Mouse (Mus musculus): ENCODE data around the gene Inpp5d.

Gene Inpp5d

GRCm38 (mm10) chr1:87625254-87626025 is 5.3 kb downstream of the Inpp5d start:
- DNase-seq, result no peak

GRCm38 (mm10) chr1:87626344-87626743 is 6.2 kb downstream of the Inpp5d start:
- no peak for DNase-seq

- no peak for DNase-seq
Observed at GRCm38 (mm10) chr1:87628085-87628484, 8.0 kb downstream of the Inpp5d start.

- DNase-seq, result no peak
Observed at GRCm38 (mm10) chr1:87631584-87631983, 11.5 kb downstream of the Inpp5d start.

- no peak for DNase-seq
Observed at GRCm38 (mm10) chr1:87632163-87632562, 12.1 kb downstream of the Inpp5d start.

- no peak for DNase-seq
Observed at GRCm38 (mm10) chr1:87636716-87637117, 16.6 kb downstream of the Inpp5d start.

GRCm38 (mm10) chr1:87637121-87637877 is 17.2 kb downstream of the Inpp5d start:
- no peak for DNase-seq

GRCm38 (mm10) chr1:87637878-87638600 is 17.9 kb downstream of the Inpp5d start:
- DNase-seq, result no peak

- no peak for DNase-seq
Observed at GRCm38 (mm10) chr1:87639724-87640123, 19.6 kb downstream of the Inpp5d start.

- DNase-seq, result no peak
Observed at GRCm38 (mm10) chr1:87640165-87640661, 20.1 kb downstream of the Inpp5d start.

GRCm38 (mm10) chr1:87643016-87643415 is 22.9 kb downstream of the Inpp5d start:
- DNase-seq, result no peak

GRCm38 (mm10) chr1:87645041-87645440 is 24.9 kb downstream of the Inpp5d start:
- DNase-seq, result no peak

GRCm38 (mm10) chr1:87645748-87646147 is 25.6 kb downstream of the Inpp5d start:
- DNase-seq, result no peak

GRCm38 (mm10) chr1:87647820-87648219 is 27.7 kb downstream of the Inpp5d start:
- DNase-seq, result no peak

- DNase-seq, result no peak
Observed at GRCm38 (mm10) chr1:87648657-87649056, 28.5 kb downstream of the Inpp5d start.

GRCm38 (mm10) chr1:87649219-87649805 is 29.2 kb downstream of the Inpp5d start:
- no peak for DNase-seq

GRCm38 (mm10) chr1:87649958-87650474 is 29.9 kb downstream of the Inpp5d start:
- DNase-seq, result no peak

- DNase-seq, result no peak
Observed at GRCm38 (mm10) chr1:87650611-87651079, 30.5 kb downstream of the Inpp5d start.

GRCm38 (mm10) chr1:87651436-87651835 is 31.3 kb downstream of the Inpp5d start:
- DNase-seq, result no peak

- DNase-seq, result no peak
Observed at GRCm38 (mm10) chr1:87655101-87655500, 35.0 kb downstream of the Inpp5d start.

GRCm38 (mm10) chr1:87658063-87658462 is 38.0 kb downstream of the Inpp5d start:
- DNase-seq, result no peak

- no peak for DNase-seq
Observed at GRCm38 (mm10) chr1:87658485-87658884, 38.4 kb downstream of the Inpp5d start.

All from cerebellum, adult 9-11 months (tissue).